Mouse (Mus musculus): ENCODE data around the gene Snx9. TPM values are rescaled to one million over a fixed set of nuclear protein-coding genes. Genes with fewer than 3 reads are reported as not detected.

The Snx9 gene
- polyA plus RNA-seq, 1 experiment from 2014 or later: 9.5 TPM

DNA sequence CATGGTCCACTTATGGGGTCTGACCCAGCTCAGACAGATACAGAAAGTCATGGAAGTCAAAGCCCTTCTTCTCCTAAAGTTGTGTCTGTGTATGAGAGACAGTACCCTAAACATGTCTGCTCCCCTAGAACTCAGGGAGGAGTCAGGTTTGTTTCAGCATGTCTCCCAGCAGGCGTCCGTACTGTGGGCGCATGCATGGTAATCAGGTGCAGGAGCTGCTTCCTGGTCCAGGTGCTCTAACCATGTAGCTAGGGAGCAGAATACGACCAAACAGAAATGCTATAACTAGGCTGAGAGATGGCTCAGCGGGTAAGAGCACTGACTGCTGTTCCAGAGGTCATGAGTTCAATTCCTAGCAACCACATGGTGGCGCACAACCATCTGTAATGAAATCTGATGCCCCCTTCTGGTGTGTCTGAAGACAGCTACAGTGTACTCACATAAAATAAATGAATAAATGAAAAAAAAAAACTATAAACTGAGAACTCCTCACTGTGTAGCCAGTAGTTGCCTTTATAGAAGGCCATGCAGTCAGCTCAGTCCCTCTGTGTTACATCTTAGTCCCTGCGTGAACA lies 52.5 kb downstream of the Snx9 start:
- Histone ChIP-seq H3K36me3 (no peaks in the 10 kb centered on the region), H3K27ac (replicated peaks) (no peak overlapping the region), H3K4me1 (replicated peaks) (peaks cover 8% of the 10 kb centered on the region), H3K9ac (no peak overlapping the region), H3K4me2 (no peak overlapping the region), H3K9me3 (no peaks in the 10 kb centered on the region), H3K27me3 (no peaks in the 10 kb centered on the region), H3K4me3 (no peak overlapping the region)
- ATAC-seq (ENCODE audit: low read depth): no peak
- 80% methylated on average over 7 of the region's 7 CpGs for WGBS

DNA sequence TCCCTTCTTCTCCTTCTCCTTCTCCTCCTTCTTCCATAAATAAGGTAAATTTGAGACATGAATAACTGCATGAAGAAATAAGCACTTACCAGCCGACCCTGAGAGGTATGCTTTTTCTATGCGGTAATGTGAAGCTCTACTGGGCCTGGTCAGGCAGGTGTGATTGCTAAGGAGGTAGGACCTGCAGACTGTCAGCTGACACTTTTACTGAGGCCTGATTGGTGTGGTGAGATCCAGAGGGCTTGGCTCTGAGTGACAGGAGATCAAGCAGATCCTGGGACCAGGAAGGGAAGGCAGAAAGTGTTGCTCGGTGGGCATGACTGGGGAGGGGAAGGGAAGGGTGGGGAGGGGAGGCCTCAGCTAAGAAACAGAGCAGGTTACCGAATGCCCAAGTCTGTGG lies 54.9 kb downstream of the Snx9 start:
- H3K4me3 ChIP-seq: no peak overlapping the region
- no peaks in the 10 kb centered on the region for H3K27me3 ChIP-seq
- H3K27ac ChIP-seq (replicated peaks): no peak overlapping the region
- no peak overlapping the region for H3K9ac ChIP-seq
- H3K4me1 ChIP-seq (replicated peaks): peaks cover 8% of the 10 kb centered on the region
- no peaks in the 10 kb centered on the region for H3K9me3 ChIP-seq
- H3K36me3 ChIP-seq: peaks cover 13% of the 10 kb centered on the region; the same call in 1 of the 2 replicates
- no peak overlapping the region for H3K4me2 ChIP-seq
- WGBS: 79% methylated on average over 4 of the region's 4 CpGs
- ATAC-seq (ENCODE audit: low read depth): no peak

DNA sequence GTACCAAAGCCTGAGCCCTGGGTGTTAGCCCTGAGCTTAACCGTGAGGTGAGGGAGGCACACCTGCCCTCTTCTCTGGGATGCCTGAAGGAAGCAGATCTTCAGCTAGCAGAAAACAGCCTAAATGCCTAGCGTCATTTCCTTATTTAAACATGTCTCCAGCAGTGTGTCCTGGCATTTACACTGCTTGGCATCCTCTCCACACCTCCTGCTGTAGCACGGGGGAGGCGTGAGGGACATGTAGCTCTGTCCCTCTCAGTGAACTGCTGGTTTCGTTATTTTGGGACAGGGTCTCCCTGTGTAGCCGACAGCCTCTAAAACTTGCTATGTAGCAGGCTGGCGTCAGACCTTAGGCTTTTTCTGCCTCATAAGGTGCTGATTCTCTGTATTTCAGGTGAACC lies 55.5 kb downstream of the Snx9 start:
- peaks cover 13% of the 10 kb centered on the region; the same call in 1 of the 2 replicates for H3K36me3 ChIP-seq
- no peak overlapping the region for H3K27ac ChIP-seq (replicated peaks)
- WGBS: 91% methylated on average over 7 of the region's 7 CpGs

DNA sequence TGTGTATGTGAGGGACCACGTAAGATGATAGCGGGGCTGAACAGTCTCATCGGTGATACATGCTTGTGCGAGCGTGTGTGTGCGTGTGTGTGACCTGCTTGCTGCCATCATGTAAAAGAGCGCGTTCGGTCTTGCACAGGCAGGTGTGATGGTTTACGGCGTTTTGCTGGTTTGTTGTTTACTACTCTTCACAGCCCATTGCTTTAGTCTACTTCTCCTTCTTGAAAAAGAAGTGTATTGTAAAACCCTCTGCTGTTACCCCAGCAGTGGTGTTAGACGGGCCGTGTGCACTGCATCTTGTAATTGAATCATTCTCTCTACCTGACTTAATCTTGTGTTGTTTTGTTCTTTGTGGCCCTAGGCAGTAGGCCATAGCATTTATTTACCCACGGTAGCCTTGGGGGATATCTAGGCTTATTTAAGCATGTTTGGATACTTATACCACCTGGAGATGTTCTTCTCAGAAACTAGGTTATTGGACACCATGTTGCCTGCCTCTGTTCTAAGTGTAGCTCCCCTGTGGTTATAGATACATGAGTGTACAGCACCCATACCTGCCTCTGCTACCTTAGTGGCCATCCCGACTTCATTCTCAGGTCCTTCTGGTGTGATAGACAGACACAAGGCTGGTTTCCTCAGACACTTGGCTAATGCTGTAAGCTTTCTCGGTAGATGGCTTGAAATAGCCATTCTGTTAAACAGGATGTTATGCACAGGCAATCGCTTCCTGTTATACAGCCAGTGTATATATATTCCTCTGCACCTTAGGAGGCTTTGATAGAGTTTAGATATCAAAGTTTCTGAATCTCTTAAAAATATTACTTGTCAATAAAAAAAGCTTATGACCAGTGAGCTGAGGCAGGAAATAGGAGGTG lies 56.4 kb downstream of the Snx9 start:
- 94% methylated on average over 17 of the region's 17 CpGs for WGBS
- Histone ChIP-seq H3K4me1 (replicated peaks) (peaks cover 8% of the 10 kb centered on the region), H3K36me3 (peaks cover 20% of the 10 kb centered on the region; the same call in 1 of the 2 replicates), H3K9me3 (no peaks in the 10 kb centered on the region), H3K4me2 (no peak overlapping the region), H3K4me3 (no peak overlapping the region), H3K27me3 (no peaks in the 10 kb centered on the region), H3K9ac (no peak overlapping the region), H3K27ac (replicated peaks) (no peak overlapping the region)
- ATAC-seq (ENCODE audit: low read depth): no peak

More for the DNA sequence above, 55.5 kb downstream of the Snx9 start:
- H3K9me3 ChIP-seq: no peaks in the 10 kb centered on the region
- H3K4me2 ChIP-seq: no peak overlapping the region
- H3K4me3 ChIP-seq: no peak overlapping the region
- H3K27me3 ChIP-seq: no peaks in the 10 kb centered on the region
- ATAC-seq (ENCODE audit: low read depth): no peak
- peaks cover 8% of the 10 kb centered on the region for H3K4me1 ChIP-seq (replicated peaks)
- no peak overlapping the region for H3K9ac ChIP-seq

DNA sequence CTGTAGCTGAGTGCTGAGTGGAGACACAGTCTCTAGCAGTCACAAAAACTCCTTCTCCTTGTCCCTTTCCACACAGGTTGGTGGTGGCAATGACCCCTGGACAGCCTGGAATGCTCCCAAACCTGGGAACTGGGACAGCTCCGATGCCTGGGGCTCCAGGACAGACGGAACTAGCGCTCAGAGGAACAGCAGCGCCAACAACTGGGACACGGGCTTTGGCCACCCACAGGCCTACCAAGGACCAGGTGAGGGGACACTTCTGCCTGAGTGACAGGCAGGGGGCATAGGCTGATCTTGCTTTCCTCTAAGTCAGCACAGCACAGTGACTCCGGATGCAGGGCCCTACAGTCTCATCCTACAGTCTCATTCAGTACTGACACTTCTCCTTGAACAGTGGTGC lies 58.1 kb downstream of the Snx9 start:
- Histone ChIP-seq H3K9ac (no peak overlapping the region), H3K4me1 (replicated peaks) (no peaks in the 10 kb centered on the region), H3K4me2 (no peak overlapping the region), H3K36me3 (peaks cover 20% of the 10 kb centered on the region; the same call in 1 of the 2 replicates), H3K9me3 (no peaks in the 10 kb centered on the region), H3K27me3 (no peaks in the 10 kb centered on the region), H3K4me3 (no peak overlapping the region), H3K27ac (replicated peaks) (no peak overlapping the region)
- WGBS: 87% methylated on average over 6 of the region's 6 CpGs
- ATAC-seq (ENCODE audit: low read depth): no peak

DNA sequence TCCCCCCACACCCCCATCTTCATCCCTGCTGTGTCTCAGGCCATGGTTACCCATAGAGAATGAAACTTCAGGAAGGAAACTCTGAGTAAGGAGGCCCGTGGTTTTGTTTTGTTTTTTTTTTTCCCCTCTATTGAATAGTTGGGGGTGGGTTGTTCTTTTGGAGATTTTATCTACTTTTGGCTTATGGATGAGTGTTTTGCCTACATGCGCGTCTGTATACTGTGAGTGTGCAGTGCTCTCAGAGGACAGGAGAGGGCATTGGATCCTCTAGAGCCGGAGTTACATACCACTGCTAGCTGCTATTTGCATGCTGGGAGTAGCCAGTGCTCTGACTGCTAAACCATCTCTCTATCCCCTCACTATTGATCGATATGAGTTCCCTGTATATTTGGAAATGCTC lies 60.3 kb downstream of the Snx9 start:
- ATAC-seq (ENCODE audit: low read depth): no peak
- peaks cover 23% of the 10 kb centered on the region for H3K36me3 ChIP-seq
- WGBS: 81% methylated on average over 5 of the region's 5 CpGs
- H3K27ac ChIP-seq (replicated peaks): no peak overlapping the region
- no peaks in the 10 kb centered on the region for H3K4me1 ChIP-seq (replicated peaks)
- no peak overlapping the region for H3K4me3 ChIP-seq
- no peaks in the 10 kb centered on the region for H3K9me3 ChIP-seq
- no peak overlapping the region for H3K4me2 ChIP-seq
- H3K27me3 ChIP-seq: no peaks in the 10 kb centered on the region
- H3K9ac ChIP-seq: no peak overlapping the region

DNA sequence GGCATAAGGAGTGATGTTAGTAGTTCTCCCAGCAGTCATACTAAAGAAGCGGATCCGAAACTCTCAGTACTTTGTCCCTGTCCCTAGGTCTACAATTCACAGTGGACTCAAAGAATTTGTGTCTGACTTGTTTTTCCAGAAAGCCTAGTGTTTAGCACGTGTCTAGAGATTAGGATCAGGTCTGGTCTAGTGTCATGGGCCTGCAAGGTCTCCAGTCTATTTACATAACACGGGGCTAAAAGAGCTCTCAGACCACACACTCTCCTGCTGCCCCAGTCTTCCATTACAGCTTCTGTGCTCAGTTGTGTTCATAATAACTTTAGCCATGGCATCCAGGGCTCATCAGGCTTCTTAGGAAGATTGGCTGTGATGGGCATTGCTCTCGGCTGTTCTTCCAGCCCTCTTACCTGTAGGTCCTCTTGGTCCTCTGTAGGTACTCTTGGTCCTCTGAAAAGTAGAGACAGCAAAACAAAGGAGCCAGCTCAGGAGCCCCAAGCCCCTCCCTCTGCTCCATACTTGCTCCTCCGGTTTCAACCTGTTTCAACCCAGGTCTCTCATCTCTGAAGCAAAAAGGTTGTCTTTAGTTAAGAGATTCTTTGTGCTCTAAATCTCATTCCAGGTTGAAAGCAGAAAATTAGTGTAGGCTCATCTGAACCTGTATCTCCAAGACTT lies 62.6 kb downstream of the Snx9 start:
- no peaks in the 10 kb centered on the region for H3K27me3 ChIP-seq
- H3K4me3 ChIP-seq: no peak overlapping the region
- WGBS: 82% methylated on average over 6 of the region's 6 CpGs
- H3K9ac ChIP-seq: no peak overlapping the region
- no peaks in the 10 kb centered on the region for H3K9me3 ChIP-seq
- peaks cover 29% of the 10 kb centered on the region for H3K36me3 ChIP-seq
- no peaks in the 10 kb centered on the region for H3K4me1 ChIP-seq (replicated peaks)
- no peak overlapping the region for H3K27ac ChIP-seq (replicated peaks)
- no peak overlapping the region for H3K4me2 ChIP-seq
- no peak for ATAC-seq (ENCODE audit: low read depth)

DNA sequence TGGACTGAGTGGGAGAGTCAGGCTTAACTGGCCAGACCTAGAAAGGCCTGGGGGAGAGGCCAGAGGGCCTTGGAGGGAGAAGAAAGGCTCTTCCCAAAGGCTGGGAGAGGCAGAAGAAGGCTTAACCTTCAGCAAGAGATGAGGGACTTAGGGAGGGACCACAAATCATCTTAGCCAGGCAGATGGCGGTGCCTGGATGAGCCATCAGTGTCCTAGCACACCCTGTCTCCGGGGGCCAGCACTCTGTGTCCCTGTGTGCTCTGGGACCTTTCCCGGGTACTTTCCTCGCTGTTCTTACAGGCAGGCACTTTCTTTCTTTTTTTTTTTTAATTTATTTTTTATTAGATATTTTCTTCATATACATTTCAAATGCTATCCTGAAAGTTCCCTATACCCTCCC lies 68.6 kb downstream of the Snx9 start:
- Histone ChIP-seq H3K27ac (replicated peaks) (no peak overlapping the region), H3K27me3 (no peaks in the 10 kb centered on the region), H3K9ac (no peak overlapping the region), H3K36me3 (peaks cover 16% of the 10 kb centered on the region), H3K9me3 (no peaks in the 10 kb centered on the region), H3K4me3 (no peak overlapping the region), H3K4me2 (no peak overlapping the region), H3K4me1 (replicated peaks) (0 out of 2 replicates have a peak, but pooled peaks cover 4% of the 10 kb centered on the region)
- ATAC-seq (ENCODE audit: low read depth): no peak
- WGBS: 81% methylated on average over 4 of the region's 4 CpGs

DNA sequence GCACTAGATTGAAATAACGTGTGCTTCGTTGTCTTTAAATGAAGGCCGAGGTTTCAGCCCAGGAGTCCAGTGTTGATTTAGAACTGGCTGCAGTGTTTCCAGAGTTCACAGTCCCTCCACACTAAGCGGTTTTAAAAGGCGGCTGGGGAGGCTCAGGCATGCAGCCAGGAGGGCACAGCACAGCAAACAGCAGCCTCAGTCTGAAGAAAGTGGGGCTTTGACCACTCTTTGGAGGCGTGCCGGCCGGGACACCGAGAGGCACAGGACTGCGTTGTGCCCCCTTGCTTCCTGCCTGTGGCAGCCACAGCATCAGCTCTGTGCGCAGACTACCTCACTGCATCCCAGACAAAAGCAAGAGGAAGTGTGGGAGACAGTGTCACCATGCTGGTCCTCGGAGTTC lies 70.5 kb downstream of the Snx9 start:
- Histone ChIP-seq H3K27ac (replicated peaks) (no peak overlapping the region), H3K9ac (no peak overlapping the region), H3K4me3 (no peak overlapping the region), H3K27me3 (no peaks in the 10 kb centered on the region), H3K9me3 (no peaks in the 10 kb centered on the region), H3K36me3 (peaks cover 13% of the 10 kb centered on the region; the same call in 1 of the 2 replicates), H3K4me2 (no peak overlapping the region), H3K4me1 (replicated peaks) (0 out of 2 replicates have a peak, but pooled peaks cover 4% of the 10 kb centered on the region)
- WGBS: 74% methylated on average over 12 of the region's 12 CpGs
- ATAC-seq (ENCODE audit: low read depth): peak; percentile 56; the same call in 1 of the 2 replicates

DNA sequence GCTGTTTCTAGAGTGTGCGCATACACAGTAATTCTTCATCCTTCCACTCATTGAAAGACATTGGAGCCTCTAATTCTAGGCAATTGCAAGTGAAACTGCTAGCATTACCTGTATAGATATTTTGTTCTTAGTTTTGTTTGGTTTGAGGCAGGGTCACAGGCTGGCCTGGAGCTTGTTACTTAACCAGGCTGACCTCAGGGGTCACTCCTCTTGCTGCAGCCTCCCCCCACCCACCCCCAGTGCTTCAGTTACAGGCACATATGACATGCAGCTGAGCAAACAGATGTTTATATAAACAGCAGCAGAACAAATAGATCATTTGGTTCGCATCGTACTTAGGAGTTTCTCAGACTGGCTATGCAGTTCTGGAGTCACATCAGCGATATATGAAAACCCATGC lies 71.7 kb downstream of the Snx9 start:
- no peak for ATAC-seq (ENCODE audit: low read depth)
- no peak overlapping the region for H3K27ac ChIP-seq (replicated peaks)
- no peak overlapping the region for H3K4me3 ChIP-seq
- peaks cover 7% of the 10 kb centered on the region; the same call in 1 of the 2 replicates for H3K36me3 ChIP-seq
- H3K9ac ChIP-seq: no peak overlapping the region
- 0 out of 2 replicates have a peak, but pooled peaks cover 4% of the 10 kb centered on the region for H3K4me1 ChIP-seq (replicated peaks)
- WGBS: 90% methylated on average over 4 of the region's 4 CpGs
- H3K4me2 ChIP-seq: no peak overlapping the region
- no peaks in the 10 kb centered on the region for H3K9me3 ChIP-seq
- H3K27me3 ChIP-seq: no peaks in the 10 kb centered on the region

DNA sequence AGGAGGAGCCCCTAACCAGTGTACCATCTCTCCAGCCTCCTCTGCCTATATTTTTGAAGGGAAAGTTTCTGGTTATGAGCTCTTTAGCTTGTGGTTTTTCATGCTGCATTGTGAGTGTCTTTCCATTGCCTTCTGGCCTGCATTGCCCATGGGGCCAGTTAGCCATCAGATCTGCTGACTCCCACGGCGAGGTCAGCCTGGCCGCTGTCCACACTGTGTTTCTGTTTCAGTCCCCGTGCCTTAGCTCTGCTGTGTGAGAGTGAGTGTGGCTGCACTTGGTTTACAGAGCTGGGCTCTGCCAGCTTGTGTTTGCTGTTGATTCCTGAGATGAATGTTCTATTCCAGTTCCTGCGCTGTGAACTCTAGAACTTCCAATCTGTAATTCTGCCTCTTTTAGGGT lies 73.1 kb downstream of the Snx9 start:
- no peak for ATAC-seq (ENCODE audit: low read depth)
- Histone ChIP-seq H3K9me3 (no peaks in the 10 kb centered on the region), H3K9ac (no peak overlapping the region), H3K27ac (replicated peaks) (no peak overlapping the region), H3K4me2 (no peak overlapping the region), H3K4me1 (replicated peaks) (0 out of 2 replicates have a peak, but pooled peaks cover 4% of the 10 kb centered on the region), H3K36me3 (peaks cover 12% of the 10 kb centered on the region), H3K27me3 (no peaks in the 10 kb centered on the region), H3K4me3 (no peak overlapping the region)
- WGBS: 81% methylated on average over 5 of the region's 5 CpGs

DNA sequence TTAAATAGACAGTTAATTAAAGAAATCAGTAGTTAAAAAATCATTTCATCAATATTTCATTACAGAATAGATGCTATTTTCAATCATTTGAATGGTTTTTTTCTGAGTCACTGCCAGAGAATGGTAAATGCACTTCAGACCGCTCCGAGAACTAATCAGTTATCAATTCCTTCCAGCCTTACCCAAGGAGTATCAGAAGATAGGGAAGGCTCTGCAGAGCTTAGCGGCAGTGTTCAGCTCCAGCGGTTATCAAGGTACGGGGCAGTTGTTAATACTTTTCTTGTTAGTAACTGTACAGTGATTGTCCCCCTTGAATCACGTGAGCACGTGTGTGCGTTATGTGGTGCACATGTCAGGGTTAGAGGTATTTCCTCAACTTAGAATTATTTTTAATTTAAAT lies 80.8 kb downstream of the Snx9 start:
- Histone ChIP-seq H3K36me3 (peaks cover 36% of the 10 kb centered on the region), H3K27me3 (no peaks in the 10 kb centered on the region), H3K9me3 (no peaks in the 10 kb centered on the region), H3K9ac (no peak overlapping the region), H3K4me3 (no peak overlapping the region), H3K27ac (replicated peaks) (no peak overlapping the region), H3K4me1 (replicated peaks) (no peaks in the 10 kb centered on the region), H3K4me2 (no peak overlapping the region)
- 96% methylated on average over 8 of the region's 8 CpGs for WGBS
- ATAC-seq (ENCODE audit: low read depth): no peak

Measured in neural tube, embryonic 13.5 days (tissue).